Mouse (Mus musculus) limb, embryonic 13.5 days (tissue): ENCODE data around the gene Mmgt2. TPM values are rescaled to one million over a fixed set of nuclear protein-coding genes. Genes with fewer than 3 reads are reported as not detected.

Source experiments
- ATAC-seq: fragments of 200-750 bp; cut with Nextera tagmentation; 2 replicates; pipeline ENCODE4 v1.8.0; 2017; ENCODE audit warnings: low read depth, moderate number of reproducible peaks, moderate TSS enrichment; ENCODE audit not compliant: low FRiP score
- H3K27ac ChIP-seq: fragments of 300-500 bp; sonication (generic); 2 replicates; pipeline ENCODE4 v1.5.1; 2015; ENCODE audit warnings: inconsistent platforms, mild to moderate bottlenecking, moderate library complexity
- H3K27me3 ChIP-seq: fragments of 300-500 bp; sonication (generic); 2 replicates; pipeline ENCODE4 v1.6.1; 2015; ENCODE audit warnings: mild to moderate bottlenecking, inconsistent platforms
- H3K36me3 ChIP-seq: fragments of 300-500 bp; sonication (generic); 2 replicates; pipeline ENCODE4 v1.6.1; 2015; ENCODE audit warnings: inconsistent platforms, mild to moderate bottlenecking, moderate library complexity
- H3K4me1 ChIP-seq: fragments of 300-500 bp; sonication (generic); 2 replicates; pipeline ENCODE4 v1.6.1; 2015; ENCODE audit warnings: inconsistent platforms
- H3K4me2 ChIP-seq: fragments of 300-500 bp; sonication (generic); replicated peaks from 2 replicates; pipeline ENCODE4 v1.6.1; 2015; ENCODE audit warnings: inconsistent platforms, mild to moderate bottlenecking, moderate library complexity
- H3K4me3 ChIP-seq: fragments of 300-500 bp; sonication (generic); 2 replicates; pipeline ENCODE4 v1.5.1; 2015; ENCODE audit warnings: moderate library complexity, mild to moderate bottlenecking, inconsistent platforms
- H3K9ac ChIP-seq: fragments of 300-500 bp; sonication (generic); 2 replicates; pipeline ENCODE4 v1.6.1; 2015; ENCODE audit warnings: mild to moderate bottlenecking, inconsistent platforms
- H3K9me3 ChIP-seq: fragments of 300-500 bp; sonication (generic); 2 replicates; pipeline ENCODE4 v1.6.1; 2016; ENCODE audit warnings: inconsistent platforms
- WGBS: fragments of 180-500 bp; shearing (Covaris S2); methylation state at CpG from one replicate; pipeline ENCODE4 v1.1.7; 2015; 5-methylcytosine and 5-hydroxymethylcytosine counted together
- polyA plus RNA-seq: library from polyadenylated mRNA; unstranded; fragments of >200 nt; fragmentation: Nextera tagmentation; extraction: Ambion mirVana; gene quantifications from 2 replicates; pipeline ENCODE4 v1.2.1, GENCODE M21; 2015

Mmgt2 gene
- polyA plus RNA-seq, result 68.2 and 69.4 TPM in 2 replicates

- WGBS, result under 1% methylated on average over 45 of the region's 53 CpGs
- no peaks in the 10 kb centered on the region for H3K27me3 ChIP-seq
- peak within 1 kb of the TSS; percentile 92 for H3K4me2 ChIP-seq
- peak within 1 kb of the TSS; percentile 76 for H3K4me3 ChIP-seq
- peaks cover 51% of the 10 kb centered on the region for H3K4me1 ChIP-seq
- H3K36me3 ChIP-seq, result peaks cover 21% of the 10 kb centered on the region
- peak; percentile 87 for ATAC-seq
- no peaks in the 10 kb centered on the region for H3K9me3 ChIP-seq
- peak within 1 kb of the TSS; percentile 85 for H3K9ac ChIP-seq
- peak within 1 kb of the TSS; percentile 87 for H3K27ac ChIP-seq
Measured at GRCm38 (mm10) chr11:62648591-62649391, at the start of gene Mmgt2. Gene Mmgt2 (plus strand): TSS chr11:62648664.

GRCm38 (mm10) chr11:62601732-62602618 lies 46.5 kb upstream of the Mmgt2 start:
- Histone ChIP-seq H3K4me2 (peak overlapping the region; percentile 65), H3K4me1 (peaks cover 31% of the 10 kb centered on the region), H3K9ac (peak overlapping the region; percentile 99), H3K36me3 (peaks cover 31% of the 10 kb centered on the region), H3K27ac (peak overlapping the region; percentile 90), H3K27me3 (no peaks in the 10 kb centered on the region), H3K4me3 (peak overlapping the region; percentile 90), H3K9me3 (no peaks in the 10 kb centered on the region)
- WGBS, result 10% methylated on average over 17 of the region's 17 CpGs
- no peak; the same call in 1 of the 2 replicates for ATAC-seq

GRCm38 (mm10) chr11:62602619-62603311 lies 45.7 kb upstream of the Mmgt2 start:
- Histone ChIP-seq H3K36me3 (peaks cover 39% of the 10 kb centered on the region), H3K27me3 (no peaks in the 10 kb centered on the region), H3K4me3 (peak overlapping the region; percentile 90), H3K9me3 (no peaks in the 10 kb centered on the region), H3K9ac (peak overlapping the region; percentile 99), H3K4me1 (peaks cover 31% of the 10 kb centered on the region), H3K4me2 (peak overlapping the region; percentile 84), H3K27ac (peak overlapping the region; percentile 94)
- under 1% methylated on average over 58 of the region's 58 CpGs for WGBS
- ATAC-seq, result peak; percentile 93

GRCm38 (mm10) chr11:62603312-62604056 lies 45.0 kb upstream of the Mmgt2 start:
- Histone ChIP-seq H3K27me3 (no peaks in the 10 kb centered on the region), H3K4me1 (peaks cover 31% of the 10 kb centered on the region), H3K4me3 (peak overlapping the region; percentile 90), H3K9me3 (no peaks in the 10 kb centered on the region), H3K27ac (peak overlapping the region; percentile 94), H3K9ac (peak overlapping the region; percentile 99), H3K4me2 (peak overlapping the region; percentile 84), H3K36me3 (peaks cover 46% of the 10 kb centered on the region)
- 1% methylated on average over 13 of the region's 13 CpGs for WGBS
- ATAC-seq, result no peak

- peak overlapping the region; percentile 84 for H3K4me2 ChIP-seq
- WGBS, result 12% methylated on average over 5 of the region's 5 CpGs
- H3K4me1 ChIP-seq, result peaks cover 31% of the 10 kb centered on the region
- peak overlapping the region; percentile 99 for H3K9ac ChIP-seq
- no peaks in the 10 kb centered on the region for H3K27me3 ChIP-seq
- peaks cover 53% of the 10 kb centered on the region for H3K36me3 ChIP-seq
- ATAC-seq, result no peak
- peak overlapping the region; percentile 90 for H3K4me3 ChIP-seq
- H3K9me3 ChIP-seq, result no peaks in the 10 kb centered on the region
- H3K27ac ChIP-seq, result peak overlapping the region; percentile 94
Measured at GRCm38 (mm10) chr11:62604123-62604706, 44.2 kb upstream of the Mmgt2 start.

- peaks cover 62% of the 10 kb centered on the region for H3K36me3 ChIP-seq
Measured at GRCm38 (mm10) chr11:62604886-62605618, 43.4 kb upstream of the Mmgt2 start.

GRCm38 (mm10) chr11:62605619-62606298 lies 42.7 kb upstream of the Mmgt2 start:
- peak overlapping the region; percentile 99 for H3K9ac ChIP-seq
- no peaks in the 10 kb centered on the region for H3K27me3 ChIP-seq
- H3K4me2 ChIP-seq, result peak overlapping the region; percentile 84
- ATAC-seq, result no peak
- peak overlapping the region; percentile 52; the same call in 1 of the 2 replicates for H3K27ac ChIP-seq
- WGBS, result 38% methylated on average over 10 of the region's 10 CpGs
- H3K9me3 ChIP-seq, result no peaks in the 10 kb centered on the region
- H3K36me3 ChIP-seq, result peaks cover 69% of the 10 kb centered on the region
- H3K4me3 ChIP-seq, result peak overlapping the region; percentile 90
- H3K4me1 ChIP-seq, result peaks cover 31% of the 10 kb centered on the region

More at GRCm38 (mm10) chr11:62604886-62605618, 43.4 kb upstream of the Mmgt2 start:
- Histone ChIP-seq H3K4me1 (peaks cover 31% of the 10 kb centered on the region), H3K4me2 (peak overlapping the region; percentile 84), H3K9me3 (no peaks in the 10 kb centered on the region), H3K27ac (peak overlapping the region; percentile 52; the same call in 1 of the 2 replicates), H3K4me3 (peak overlapping the region; percentile 90), H3K9ac (peak overlapping the region; percentile 99), H3K27me3 (no peaks in the 10 kb centered on the region)
- 22% methylated on average over 3 of the region's 3 CpGs for WGBS
- no peak for ATAC-seq

GRCm38 (mm10) chr11:62606299-62607169 lies 41.9 kb upstream of the Mmgt2 start:
- H3K4me1 ChIP-seq, result peaks cover 31% of the 10 kb centered on the region
- no peak overlapping the region for H3K9ac ChIP-seq
- H3K9me3 ChIP-seq, result no peaks in the 10 kb centered on the region
- H3K4me2 ChIP-seq, result peak overlapping the region; percentile 84; the same call in 1 of the 2 replicates
- 61% methylated on average over 10 of the region's 10 CpGs for WGBS
- no peak for ATAC-seq
- H3K36me3 ChIP-seq, result peaks cover 69% of the 10 kb centered on the region
- H3K27me3 ChIP-seq, result no peaks in the 10 kb centered on the region
- H3K4me3 ChIP-seq, result no peak overlapping the region
- peak overlapping the region; percentile 10; the same call in 1 of the 2 replicates for H3K27ac ChIP-seq

- H3K4me3 ChIP-seq, result no peak overlapping the region
- no peak for ATAC-seq
- 65% methylated on average over 10 of the region's 10 CpGs for WGBS
- H3K4me2 ChIP-seq, result no peak overlapping the region
- H3K27ac ChIP-seq, result no peak overlapping the region
- H3K36me3 ChIP-seq, result peaks cover 77% of the 10 kb centered on the region
- no peaks in the 10 kb centered on the region for H3K27me3 ChIP-seq
- no peaks in the 10 kb centered on the region for H3K9me3 ChIP-seq
- no peak overlapping the region; the same call in 1 of the 2 replicates for H3K9ac ChIP-seq
- peaks cover 28% of the 10 kb centered on the region for H3K4me1 ChIP-seq
Measured at GRCm38 (mm10) chr11:62607170-62607951, 41.1 kb upstream of the Mmgt2 start.
